Mouse (Mus musculus): Measurements from ENCODE around the gene Pik3cb. TPM values are rescaled to one million over a fixed set of nuclear protein-coding genes. Genes with fewer than 3 reads are reported as not detected.
A peak's percentile ranks its signal among the peaks of the same experiment; 100 is the strongest.

Gene Pik3cb
- polyA plus RNA-seq, 2 experiments from 2014 or later: 0.81 to 1.3 TPM

DNA sequence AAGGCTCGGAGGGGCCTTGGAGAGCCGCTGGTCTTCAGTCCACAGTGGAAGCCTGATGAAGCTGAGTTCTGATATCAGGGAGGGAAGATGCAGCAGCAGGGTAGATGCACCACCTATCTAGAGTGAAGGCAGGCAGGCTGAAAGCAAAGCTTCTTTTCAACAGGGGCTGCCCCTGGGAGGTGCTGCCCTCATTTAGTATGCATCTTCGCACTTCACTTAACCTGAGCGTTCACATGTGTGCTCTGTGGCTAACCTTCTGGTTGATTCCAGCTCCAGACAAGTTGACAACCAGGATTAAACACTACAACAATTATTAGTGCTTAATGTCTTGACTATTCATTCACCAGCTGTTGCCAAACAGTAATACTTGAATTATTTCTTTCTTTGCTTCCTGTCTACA lies 146.3 kb downstream of the Pik3cb start:
- ATAC-seq: peak; percentile 73

DNA sequence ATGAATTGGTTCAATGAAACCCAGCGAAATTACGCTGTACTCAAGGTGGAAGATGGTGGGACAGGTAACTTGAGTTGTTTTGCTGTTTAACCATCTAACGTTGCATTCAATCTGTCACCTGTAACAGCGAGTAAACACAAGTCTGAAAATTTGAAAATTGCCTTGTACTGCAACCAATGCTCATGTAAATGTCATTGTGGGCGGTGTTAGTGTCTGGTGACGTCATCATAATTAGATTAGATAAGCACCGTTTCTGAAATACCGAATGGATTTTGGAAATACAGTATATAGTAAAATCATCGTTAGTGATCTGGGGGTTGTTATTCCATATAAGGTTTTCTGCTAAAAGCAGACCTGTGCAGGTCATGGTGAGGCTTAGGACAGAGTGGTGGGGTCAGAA lies 153.3 kb downstream of the Pik3cb start:
- ATAC-seq: peak; percentile 27

Other genes starting within 250 kb of the Pik3cb start
- not detected for gene 7420426K07Rik, start 237.5 kb downstream of the Pik3cb start, polyA plus RNA-seq (2017; shearing (Covaris generic))
- gene Foxl2, start 185.3 kb downstream of the Pik3cb start, polyA plus RNA-seq (2017; shearing (Covaris generic)): not detected
- gene Faim, start 154.2 kb downstream of the Pik3cb start, polyA plus RNA-seq (2017; shearing (Covaris generic)): 10 to 100 TPM; 48.3 to 57.8 TPM
- gene Gm1123, start 104.9 kb downstream of the Pik3cb start, polyA plus RNA-seq (2017; shearing (Covaris generic)): under 1 TPM; 0.81 to 0.97 TPM
- not detected for gene Faiml, start 96.6 kb upstream of the Pik3cb start, polyA plus RNA-seq (2017; shearing (Covaris generic))
- 10 to 100 TPM; 18.8 to 20.3 TPM for gene Cep70, start 102.7 kb upstream of the Pik3cb start, polyA plus RNA-seq (2017; shearing (Covaris generic))
- gene Esyt3, start 217.9 kb upstream of the Pik3cb start, polyA plus RNA-seq (2017; shearing (Covaris generic)): not detected

All from CD4-positive, CD25-positive, alpha-beta regulatory T cell, adult 4 months (primary cell).